Mouse (Mus musculus) MEL-GATA-1-ER (cell line): ENCODE results near the gene Nfe2l2.

Source experiments
- DNase-seq: peaks from one replicate; pipeline ENCODE4 v3.0.0-alpha.2; 2012; ENCODE audit warnings: low read depth; ENCODE audit errors: extremely low read depth

Nfe2l2 gene

DNA sequence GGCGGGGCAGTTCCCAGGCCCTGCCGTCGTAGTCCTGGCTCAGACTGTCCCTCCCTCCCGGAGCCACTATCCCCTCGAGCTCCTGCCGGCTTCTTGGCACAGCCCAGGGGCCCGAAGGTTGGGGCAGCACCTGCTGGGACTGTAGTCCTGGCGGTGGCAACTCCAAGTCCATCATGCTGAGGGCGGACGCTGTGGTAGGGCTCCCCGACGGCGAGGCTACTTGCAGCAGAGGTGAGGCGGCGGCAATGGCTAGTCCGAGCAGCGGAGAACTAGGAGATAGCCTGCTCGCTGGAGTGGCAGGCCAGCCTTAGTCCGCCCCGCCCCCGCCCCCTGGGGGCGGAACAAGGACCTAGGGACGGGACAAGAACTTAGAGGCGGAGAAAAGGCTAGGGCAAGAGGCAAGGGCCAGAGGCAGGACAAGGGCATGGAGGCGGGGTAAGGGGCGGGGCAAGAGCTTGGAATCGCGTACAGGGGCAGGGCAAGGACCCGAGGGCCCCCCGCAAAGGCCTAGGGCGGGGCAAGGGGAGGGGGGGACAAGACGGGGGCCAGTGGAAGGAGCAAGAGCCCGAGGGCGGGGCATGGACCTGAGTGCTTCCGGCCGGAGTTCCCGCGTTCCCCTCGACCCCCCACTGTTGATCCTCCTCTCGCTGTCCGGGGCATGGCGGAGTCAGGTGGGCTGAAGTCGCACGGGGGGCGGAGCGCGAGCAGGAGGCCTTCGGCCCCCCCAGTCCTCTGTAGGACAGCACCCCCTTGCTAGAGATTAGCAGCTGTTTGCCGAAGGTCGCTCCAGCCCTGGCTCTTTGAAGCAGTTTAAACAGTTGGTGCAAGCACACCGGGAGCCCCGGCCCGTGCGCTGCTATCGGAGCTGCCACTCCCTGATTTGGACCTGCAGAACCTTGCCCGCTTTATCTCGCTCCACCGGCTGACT is at the start of gene Nfe2l2:
Gene Nfe2l2 (minus strand): TSS at position 408 of the 928 bp plus-strand sequence.
- DNase-seq, result peak; percentile 96

DNA sequence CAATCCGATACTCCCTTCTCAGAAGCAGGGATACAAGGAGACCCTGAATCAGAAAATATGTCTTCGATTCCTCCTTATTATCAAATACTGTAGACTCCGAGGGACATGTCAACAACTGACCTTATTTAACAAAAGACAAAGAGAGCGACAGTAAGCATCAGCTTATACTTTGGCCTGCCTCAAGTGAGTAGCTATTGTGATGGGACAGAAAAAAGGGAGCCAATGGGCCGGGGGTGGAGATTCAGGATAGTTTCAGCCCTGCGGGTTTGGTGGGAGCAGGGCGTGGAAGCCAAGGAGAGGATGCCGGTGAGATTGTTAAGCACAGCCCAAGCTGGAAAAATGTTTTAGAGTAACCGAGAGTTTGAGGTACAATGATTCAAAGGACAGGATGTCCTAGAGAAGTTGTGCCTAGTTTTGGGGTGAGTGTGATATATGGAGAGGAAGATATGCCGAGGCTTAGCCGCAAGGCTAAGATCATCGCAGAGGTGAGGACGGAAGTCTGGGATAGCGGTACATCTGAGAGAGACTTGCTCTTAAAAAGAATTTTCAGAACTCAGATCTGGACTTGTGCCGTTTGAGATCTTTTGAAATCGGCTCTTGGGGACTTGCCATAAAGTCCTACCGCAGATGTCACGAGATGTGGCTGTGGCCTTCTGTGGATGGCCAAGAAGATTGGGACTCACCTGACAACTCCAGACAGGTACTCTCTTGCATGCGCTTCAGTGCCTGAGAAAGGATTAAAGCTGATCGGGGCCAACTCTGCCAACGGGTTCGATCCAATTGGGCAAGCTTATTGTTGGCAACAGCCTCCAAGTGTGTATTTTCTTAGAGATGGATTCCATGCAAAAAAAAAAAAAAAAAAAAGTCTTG is 48.1 kb upstream of the Nfe2l2 start:
- no peak for DNase-seq

GRCm38 (mm10) chr2:75751896-75752295 is 47.5 kb upstream of the Nfe2l2 start:
- no peak for DNase-seq

DNA sequence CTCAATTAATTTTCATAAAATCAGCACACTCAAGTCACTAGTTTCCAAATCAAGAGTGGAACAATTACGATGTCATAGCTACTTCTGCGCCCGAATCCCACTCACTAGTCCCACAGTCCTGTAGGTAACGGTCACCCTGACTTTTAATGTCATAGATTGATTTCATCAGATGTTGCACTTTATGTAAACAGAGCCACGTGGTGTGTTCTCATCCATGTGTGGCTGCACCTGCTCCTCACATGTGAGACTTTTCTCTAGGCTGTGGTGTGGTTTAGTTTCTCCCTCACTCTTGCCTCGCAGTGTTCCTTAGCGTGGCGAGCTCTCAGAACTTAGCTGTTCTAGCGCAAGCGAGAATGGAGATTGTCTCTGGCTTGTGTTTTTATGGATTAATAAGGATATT is 46.4 kb upstream of the Nfe2l2 start:
- no peak for DNase-seq

DNA sequence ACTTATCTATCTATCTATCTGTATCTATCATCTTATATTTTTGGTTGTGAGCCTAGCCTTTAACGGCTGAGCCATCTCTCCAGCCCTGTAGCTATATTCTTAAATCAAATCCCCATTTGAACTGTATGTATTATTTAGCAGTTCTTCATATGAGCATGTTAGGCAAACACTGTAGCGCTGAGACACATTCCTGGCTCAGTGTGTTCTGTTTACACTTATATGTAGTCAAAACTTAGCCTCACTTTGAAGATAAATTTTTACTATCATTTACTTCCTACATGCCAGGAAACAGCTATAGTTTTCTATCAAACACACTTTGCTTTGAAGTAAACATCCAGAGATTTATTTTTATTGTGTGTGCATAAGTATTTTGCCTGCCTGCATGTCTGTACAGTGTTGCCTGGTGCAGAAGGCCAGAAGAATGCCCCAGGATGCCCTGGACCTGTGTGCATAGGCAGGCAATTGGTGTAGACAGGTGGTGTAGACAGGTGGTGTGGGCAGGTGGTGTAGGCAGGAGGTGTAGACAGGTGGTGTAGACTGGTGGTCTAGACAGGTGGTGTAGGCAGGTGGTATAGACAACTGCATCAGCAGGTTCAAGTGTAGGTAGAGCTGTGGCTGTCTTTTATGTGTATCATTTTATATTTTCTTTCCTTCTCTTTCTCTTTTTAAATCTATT is 45.7 kb upstream of the Nfe2l2 start:
- DNase-seq, result no peak

- no peak for DNase-seq
Observed at GRCm38 (mm10) chr2:75748841-75749240, 44.4 kb upstream of the Nfe2l2 start.

DNA sequence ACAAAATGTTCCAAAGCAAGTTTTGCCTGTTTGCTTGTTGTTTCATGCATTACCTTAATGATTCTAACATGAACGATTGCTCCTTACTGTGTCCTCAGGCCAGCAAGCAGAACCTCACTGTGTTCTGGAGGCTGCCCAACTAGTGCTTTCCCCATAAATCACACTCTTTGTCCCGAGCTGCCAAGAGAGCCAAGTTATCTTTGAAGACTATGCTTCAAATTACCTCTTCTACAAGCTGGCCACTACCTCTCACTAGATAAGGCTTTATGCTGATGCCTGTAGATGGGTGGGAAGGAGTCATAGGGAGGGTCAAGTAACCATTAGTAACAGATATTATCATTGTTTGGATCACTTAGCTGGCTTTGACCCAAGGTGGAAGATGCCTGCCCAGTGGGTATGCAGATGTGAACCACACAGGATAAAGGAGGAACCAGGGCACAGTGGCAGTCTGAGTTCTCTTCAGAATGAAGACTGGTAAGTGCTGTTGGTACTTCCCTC is 32.6 kb upstream of the Nfe2l2 start:
- no peak for DNase-seq

DNA sequence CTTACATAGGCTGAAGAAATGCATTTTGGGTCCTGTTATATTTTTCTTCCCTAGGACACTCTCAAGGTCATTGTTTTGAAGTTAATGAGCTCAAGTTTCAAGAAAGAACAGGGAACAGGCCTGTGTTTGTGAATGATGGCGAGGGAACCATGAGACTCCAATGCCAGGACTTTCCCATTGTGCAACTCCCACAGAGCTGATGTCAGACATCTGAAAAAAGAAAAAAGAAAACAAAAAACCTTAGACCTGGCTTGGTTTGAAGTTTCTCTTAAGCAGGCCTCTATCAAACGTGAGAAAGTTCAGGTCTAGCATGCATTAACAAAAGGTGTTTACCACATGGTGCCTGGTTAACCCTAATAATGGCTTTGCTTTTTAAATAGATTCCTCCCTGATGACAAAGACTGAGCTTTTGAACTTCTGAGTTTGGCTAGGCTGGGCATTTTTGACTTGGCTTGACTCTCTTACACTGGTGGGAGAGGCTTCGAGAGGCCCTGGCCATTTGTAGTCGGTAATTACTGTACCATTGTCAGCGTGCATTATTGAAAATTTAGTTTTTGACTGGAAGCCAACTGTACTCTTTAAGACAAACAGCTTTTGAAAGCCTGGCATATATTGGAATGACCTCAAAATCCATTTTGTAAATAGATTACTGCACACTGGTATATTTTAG is 29.9 kb upstream of the Nfe2l2 start:
- DNase-seq, result no peak

- no peak for DNase-seq
Observed at GRCm38 (mm10) chr2:75733177-75733576, 28.7 kb upstream of the Nfe2l2 start.

GRCm38 (mm10) chr2:75731929-75732328 is 27.5 kb upstream of the Nfe2l2 start:
- no peak for DNase-seq

DNA sequence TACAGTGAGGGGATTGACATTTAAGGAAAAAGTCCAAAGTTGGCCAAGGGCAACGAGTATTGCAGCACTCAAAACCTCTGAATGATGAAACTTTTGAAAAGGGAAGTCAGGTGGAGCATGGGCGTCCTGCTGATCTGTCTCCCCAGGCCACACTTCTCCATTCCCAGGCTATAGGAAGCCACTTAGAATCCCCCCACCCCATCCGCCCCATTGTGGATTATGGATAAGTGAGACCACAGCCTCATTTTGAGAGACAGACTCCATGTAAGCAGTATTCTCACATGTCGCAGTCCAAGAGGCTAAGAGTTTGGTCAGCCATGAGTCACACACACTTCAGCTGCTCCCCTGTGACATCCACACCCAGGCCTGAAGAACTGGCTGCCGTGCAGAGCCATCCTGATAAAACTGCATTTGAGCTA is 26.8 kb upstream of the Nfe2l2 start:
- DNase-seq, result no peak

GRCm38 (mm10) chr2:75730052-75730451 is 25.6 kb upstream of the Nfe2l2 start:
- no peak for DNase-seq

DNA sequence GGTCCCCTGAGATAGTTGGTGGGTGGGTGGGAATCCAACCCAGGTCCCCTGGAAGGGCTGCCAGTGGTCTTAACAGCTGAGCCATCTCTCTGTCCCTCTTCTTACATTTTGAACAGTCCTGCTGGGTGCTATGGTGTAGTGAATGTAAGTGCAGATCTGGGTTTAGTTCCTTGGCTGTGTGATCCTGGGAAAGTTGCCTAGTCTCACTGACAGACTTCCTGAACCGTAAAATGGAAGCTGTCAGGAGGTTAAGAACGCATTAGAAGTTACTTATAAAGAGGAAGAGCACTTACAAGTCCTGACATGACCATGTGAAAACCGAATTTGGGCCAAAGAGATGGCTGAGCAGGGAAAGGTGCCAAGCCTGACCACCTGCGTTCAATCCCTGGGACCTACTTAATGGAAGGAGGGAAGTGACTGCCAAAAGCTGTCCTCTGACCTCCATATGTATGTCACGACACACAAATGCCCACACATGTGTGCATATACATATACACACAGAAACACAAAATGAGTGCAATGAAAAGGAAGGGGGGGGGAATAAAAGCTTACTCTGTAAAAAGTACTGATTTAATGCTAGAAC is 20.5 kb upstream of the Nfe2l2 start:
- DNase-seq, result no peak

DNA sequence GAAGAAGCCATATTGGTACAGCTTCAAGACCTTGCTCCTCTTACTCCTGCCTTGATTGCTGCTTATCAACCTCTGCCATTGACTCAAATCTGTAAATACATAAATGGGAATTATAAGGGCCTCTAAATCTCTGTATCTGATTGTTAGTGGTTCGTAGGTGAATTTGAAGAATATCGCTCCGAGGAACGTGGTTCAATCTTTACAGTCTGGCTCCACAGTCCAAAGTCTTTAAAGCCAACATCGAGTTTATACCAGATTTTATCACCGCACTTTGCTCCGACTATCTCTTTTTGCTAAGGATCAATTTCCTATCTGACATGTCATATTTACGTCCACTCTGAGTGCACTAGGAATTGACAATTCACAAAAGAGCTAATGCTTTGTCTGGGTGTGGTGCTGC is 19.0 kb upstream of the Nfe2l2 start:
- DNase-seq, result no peak

GRCm38 (mm10) chr2:75722893-75723292 is 18.5 kb upstream of the Nfe2l2 start:
- no peak for DNase-seq

- no peak for DNase-seq
Observed at GRCm38 (mm10) chr2:75720236-75721027, 16.0 kb upstream of the Nfe2l2 start.

GRCm38 (mm10) chr2:75719331-75719869 is 15.0 kb upstream of the Nfe2l2 start:
- no peak for DNase-seq

DNA sequence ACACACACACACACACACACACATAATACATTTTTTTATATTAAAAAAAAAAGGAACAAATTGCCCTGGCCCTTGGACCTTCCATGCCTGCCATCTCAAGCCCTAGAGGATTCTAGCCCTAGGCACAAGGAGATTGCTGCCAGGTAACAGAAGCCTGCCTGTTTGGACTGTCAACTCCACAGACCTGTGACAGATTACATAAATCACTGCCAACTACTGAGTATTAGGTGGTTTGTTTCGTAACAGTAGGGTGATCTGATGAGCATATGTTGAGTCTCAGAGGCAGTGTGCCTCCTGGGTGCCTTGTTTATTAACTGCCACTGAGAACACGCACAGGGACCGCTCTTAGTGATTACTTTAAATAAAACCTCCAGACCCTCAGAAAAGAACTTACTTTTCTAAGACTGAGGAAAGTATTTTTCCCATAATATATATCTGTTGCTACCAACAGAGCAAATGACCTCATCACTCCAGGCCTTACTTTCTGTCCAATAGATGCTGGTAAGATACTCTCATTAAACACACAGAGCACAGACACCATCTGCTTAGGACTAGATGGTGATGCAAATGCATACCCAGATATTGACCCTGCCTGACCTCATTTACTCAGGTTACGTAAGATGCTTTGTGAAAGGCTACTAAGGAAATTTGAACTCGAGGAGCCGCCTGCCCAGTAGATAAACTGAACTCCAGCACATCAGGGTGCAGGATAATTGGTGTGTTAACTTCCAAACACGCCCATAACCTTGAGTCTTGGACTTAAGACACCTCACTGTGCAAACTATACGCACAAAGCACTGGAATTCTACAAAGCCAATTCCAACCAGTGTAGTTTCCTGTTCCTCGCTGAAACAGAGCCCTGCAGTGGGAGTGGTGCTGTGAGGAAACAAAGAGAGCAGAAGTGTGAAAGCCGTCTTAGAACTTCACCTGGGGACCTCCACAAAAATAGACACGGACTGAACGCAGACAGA is 11.9 kb upstream of the Nfe2l2 start:
- DNase-seq, result no peak
